Mouse (Mus musculus) cerebellum, adult 9-11 months (tissue): ENCODE measurements around the gene Vangl1.
"Not testable (repeated sequence)": the region's sequence is repeated elsewhere in the genome, so short reads cannot be mapped to it uniquely, and the experiment has no call there.

Source experiments
- DNase-seq: peaks from one replicate; pipeline ENCODE4 v3.0.0; 2022

Gene Vangl1

DNA sequence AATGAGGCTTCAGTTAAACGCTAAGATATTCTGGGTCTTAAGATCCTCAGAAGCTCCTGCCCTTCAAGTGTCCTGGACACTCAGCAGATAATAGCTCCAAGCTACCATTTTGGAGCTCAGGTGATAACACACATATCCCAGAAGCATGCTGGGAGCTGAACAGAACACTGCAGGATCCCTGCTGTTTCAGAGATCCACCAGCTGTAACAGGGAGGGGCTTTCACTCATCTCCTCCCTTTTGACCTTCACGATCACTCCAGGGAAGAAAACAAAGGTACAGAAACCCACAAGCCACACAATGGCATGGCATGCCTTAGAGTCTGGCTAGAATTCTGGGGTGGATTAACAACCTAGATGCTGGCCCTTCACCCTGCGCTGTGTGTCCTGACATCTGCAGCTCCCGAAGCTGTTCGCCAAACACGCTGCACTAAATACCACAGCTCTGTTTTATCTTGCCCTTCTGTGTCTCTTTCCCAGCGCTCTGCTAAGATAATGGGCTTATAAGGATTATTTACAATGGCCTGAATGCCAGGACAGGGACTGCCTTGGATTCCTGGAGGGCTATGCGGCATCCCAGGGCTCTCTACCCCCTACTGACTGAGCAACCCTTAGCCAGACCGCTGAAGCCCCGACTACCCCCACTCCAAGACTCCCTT, 36.8 kb downstream of the Vangl1 start:
- no peak for DNase-seq

DNA sequence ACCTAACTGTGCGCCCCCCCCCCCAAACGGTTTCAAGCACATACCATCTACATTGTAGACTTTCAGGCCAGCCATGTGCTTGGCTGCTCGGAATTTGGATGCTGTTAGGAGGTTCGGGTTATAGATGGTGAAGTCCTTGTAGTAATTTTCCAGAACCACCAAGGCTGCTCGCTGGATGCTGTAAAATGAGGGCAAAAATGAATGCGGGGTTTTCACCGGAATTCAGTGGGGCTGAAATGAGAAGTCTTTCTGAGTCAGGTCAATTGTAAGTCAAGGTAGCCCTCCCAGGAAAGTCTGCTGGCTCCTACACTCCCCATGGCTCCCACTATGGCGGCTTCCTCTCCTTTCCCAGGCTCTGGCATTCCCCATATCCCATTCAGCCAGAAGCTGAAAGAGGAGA, 37.7 kb downstream of the Vangl1 start:
- DNase-seq = no peak

DNA sequence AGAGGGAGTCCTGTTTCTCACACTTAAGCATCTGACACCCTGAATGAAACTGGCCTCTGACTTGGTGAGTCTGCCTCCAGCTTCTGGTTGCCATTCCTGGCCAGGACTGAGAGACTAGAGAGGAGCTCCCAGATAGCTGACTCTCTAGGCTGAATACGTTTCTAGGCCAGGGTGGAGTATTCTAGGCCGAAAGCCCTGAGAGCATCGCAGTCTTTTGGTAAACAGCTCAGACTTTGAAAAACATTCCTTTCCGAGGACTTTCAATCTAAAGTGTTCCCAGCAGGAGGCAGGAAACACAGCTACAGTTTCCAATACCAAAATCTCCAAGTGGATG, 38.2 kb downstream of the Vangl1 start:
- DNase-seq = no peak

DNA sequence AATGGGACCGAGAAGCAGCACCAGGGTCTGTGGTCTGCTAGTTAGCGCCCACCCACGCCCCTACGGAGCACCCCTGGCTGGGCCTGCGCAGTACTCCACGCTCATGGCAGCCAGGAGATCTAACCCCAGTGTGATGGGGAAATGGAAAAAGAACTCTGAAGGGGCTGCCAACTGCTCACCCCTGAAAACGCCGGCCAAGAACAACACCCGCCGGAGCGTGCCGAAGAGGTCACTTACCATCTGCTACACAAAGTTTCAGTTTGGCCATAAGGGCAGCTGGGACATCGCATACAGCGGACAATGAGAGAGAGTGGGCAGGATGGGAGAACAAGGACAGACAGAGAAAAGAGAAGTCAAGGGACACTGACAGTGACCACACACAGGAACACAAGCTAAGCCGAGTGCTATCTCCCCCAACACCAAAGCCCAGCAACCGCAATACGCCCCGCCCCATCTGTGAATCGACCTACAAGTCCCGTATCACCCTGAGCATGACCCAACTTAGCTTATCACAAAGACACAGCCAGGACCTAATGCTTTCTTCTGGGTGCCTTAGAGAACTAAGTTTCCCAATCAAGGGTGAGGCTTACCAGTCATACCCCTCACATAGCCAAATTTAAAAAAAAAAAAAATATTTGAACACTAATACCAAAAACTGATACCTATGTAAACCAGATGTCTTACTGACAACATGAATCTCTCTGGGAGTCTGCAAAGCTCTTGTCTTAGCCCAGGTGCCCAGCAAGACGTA, 38.8 kb downstream of the Vangl1 start:
- no peak for DNase-seq

DNA sequence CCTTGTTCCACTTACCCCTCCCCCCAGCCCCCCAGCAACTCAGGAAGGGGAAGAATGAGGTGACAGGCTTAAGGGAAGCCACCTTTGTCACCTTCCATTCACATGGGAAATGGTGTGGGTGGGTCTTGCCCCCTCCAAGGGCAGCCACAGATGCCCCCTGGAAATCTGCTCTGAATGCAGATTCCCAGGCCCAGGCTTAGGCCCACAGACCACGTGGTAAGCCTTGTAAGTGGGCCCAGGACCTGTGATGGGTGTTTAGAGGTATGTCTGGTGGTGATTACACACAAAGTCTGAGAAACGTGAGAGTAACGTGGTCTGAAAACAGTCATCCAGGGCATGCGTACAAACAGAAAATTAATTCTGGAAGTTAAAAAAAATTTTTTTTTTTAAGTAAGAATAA, 39.6 kb downstream of the Vangl1 start:
- DNase-seq = no peak

DNA sequence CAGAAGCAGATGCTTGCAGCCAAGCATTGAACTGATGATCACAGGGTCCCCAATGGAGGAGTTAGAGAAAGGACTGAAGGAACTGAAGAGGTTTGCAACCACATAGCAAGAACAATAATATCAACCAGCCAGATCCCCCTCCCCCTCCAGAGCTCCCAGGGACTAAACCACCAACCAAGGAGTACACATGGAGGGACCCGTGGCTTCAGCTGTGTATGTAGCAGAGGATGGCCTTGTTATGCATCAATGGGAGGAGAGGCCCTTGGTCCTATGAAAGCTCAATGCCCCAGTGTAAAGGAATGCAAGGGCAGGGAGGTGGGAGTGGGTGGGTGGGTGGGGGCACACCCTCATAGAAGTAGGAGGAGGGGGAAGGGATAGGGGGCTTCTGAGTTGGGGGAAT, 40.6 kb downstream of the Vangl1 start:
- DNase-seq = not testable (repeated sequence)

DNA sequence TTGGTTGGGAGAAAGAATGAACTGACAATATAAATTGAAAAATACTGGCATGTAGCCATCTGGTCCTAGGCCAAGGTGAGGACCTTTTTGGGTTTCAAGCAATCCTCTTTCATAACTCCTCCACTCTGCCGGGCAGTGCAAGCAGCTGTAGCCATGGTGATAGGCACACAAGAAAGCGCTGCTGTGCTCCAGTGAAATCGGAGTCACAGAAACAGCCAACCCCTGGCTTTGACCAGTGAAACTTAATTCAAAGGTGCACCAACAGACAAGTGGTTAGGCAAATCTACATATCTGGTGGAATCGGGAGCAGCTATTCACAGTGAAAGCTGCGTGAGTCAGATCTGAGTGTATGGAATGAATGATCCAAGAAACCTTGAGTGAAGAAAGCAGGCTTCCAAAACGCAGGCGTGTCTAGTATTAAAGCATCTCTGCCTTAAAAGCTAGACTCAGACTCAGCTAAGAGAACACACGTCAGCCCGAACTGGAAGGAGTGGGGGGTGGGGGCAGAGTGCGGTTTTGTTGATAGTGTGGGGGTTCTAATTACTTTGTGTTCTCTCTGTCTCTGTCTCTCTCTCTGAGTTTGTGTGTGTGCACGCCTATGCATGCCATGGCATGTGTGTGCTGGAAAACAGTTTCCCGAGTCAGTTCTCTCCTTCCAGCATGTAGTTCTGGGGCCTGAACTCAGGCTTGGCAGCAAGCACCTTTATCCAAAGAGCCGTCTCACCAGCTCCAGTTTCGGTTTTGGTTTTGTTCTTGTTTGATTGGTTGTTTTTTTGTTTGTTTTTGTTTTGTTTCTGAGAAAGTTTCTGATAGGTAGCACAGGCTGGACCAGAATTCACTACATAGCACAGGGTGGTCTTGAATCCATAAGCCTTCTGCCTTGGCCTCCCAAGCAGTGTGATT, 44.8 kb downstream of the Vangl1 start:
- DNase-seq = no peak

DNA sequence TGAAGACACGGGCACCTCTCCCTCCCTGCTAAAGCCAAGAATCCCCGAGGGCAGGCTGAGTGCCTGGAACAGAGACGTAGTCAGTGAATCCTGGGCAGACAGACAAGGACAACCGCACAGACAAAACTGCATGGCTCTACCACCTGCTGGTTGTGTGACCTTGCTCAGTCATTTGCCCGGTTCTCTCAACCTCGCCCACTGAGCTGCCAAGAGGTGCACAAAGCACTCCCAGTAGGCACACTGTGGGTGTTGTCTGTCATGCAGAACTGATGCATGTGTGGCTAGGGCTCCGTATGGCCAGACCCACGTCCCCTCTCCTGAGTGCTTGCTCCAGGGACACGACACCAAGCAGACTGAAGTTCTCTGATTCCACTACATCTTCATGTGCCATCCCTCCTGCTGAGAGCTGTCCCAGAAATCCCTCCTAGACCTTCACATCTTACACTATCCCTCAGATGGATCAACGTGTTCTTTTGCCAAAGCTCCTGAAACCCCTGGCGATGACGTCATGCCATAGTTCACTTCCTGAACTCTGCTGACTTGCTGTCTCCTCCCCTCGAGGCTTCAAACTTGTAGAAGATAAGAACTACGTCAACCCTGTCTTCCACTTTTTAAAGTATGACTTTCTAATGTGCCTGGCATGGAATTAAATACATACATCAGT, 45.6 kb downstream of the Vangl1 start:
- DNase-seq = no peak

DNA sequence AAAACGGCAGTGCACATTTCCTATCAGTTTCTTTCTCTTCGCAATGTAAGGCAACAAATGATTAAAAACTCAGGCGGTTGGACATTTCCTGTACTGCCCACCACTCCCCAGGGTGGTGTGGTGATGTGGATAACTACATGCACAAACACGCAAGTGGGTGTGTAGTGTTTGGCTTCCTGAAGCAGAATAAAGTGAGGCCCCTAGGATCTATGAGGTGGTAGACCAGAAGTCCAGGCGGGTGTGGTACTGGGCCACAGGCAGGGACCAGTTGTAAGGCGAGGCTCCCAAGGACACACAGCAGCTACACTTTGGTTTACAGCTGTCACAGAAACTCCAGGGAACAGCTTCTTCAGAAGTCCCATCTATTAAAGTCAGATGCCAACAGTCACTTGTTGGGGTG, 46.8 kb downstream of the Vangl1 start:
- DNase-seq = no peak

DNA sequence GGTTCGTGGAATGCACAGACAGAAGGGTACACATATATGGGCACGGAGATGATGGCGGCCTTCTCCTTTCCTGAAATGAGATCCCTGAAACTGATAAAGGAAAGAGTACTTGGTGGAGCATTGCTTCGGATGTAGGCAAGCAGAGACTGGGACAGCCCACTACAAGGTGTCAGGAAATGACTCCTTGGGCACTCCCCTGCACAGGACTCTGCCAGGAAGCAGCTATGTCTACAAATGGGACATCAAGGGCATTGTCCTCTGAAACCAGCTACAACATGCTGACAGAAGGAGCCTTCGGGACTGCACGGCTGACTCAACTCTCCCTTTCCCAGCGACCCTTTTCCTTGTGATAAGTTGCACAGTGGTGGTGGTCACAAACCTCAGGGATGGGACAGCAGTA, 47.8 kb downstream of the Vangl1 start:
- no peak for DNase-seq

DNA sequence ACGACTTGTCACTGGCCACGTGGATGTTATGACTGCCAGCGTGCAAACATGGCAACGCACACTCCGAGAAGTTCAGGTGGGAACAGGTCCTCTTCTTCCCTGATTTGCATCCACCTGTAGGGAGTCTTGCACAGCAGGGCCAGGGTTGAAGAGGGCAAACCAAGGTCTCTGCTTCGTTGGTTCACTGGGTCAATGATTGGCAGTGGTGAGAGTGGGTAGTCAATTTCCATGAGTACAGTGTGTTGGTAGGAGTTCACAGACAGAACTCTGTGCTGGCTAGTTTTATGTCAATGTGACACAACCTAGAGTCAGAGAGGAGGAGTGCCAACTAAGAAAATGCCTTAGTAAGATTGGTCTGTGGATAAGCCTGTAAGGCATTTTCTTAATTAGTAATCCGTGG, 50.4 kb downstream of the Vangl1 start:
- no peak for DNase-seq

DNA sequence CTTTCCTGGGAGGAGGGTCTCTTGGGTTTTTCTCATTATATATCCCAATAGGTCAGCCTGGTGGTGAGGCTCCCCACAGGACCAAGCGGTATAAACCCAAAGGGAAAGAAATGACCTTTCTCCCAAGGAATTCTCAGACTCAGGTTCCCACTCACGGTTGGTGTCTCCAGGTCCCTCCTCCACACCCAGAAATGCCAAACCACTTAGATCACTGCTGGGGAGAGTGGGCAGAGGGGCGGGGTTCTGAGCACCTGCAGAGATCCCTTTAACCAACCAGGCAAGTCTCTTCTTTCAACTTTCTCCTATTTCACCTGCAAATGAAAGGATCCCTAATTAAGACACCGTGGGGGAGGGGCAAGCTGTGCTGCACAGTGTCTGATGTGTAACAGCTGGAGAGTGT, 51.6 kb downstream of the Vangl1 start:
- no peak for DNase-seq

DNA sequence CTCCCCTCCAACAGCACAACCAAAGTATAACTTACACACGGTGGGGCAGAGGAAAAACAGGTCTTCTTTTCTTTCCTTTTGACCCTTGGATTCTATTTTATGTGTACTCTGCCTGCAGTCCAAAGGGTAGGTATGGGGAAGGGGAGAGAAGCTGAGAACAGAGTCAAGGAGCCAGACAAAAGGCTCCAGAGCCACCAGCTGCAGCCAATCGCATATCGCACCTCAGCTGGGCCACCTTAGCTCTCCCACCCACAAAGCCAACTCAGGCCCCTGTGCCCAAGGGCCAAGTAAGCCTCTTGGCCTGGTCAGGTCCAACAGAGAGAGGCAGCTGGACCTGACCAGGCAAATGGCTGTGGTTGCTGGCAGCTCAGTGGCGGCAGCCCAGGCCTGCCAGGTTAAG, 52.0 kb downstream of the Vangl1 start:
- no peak for DNase-seq

DNA sequence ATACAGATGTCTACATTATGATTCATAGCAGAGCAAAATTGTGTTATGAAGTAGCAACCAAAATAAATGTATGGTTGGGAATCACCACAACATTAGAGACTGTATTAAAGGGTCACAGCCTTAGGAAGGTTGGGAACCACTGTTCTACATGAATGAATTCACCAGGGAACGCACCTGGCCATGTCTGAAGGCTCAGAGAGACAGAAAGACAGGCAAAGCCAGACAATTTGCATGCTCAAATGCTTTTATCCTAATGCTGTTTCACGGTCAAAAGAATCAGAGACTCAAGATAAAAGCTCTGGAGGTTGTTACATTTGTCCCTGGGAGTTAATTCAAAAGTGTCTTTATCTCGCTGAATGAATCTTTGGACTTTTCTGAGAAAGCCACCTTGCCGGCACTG, 52.6 kb downstream of the Vangl1 start:
- DNase-seq = no peak

DNA sequence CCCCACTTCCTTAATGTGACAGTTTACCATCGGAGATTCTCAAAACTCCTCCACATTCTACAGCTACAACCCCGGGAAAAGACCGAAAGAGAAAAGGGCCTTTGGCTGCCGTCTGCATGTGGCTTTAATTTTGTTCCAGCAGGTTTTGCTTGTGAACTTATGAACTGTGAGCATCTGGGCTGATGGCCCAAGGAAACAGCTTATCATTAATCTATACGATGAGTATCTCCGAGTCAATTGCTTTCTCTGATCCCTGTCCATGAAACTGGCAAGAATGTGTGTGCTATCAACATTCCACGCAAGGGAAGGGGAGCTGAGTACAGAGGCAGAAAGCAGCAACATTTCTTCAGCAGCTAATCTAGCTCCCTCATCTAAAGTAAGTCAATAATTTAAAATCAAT, 54.6 kb downstream of the Vangl1 start:
- DNase-seq = no peak

DNA sequence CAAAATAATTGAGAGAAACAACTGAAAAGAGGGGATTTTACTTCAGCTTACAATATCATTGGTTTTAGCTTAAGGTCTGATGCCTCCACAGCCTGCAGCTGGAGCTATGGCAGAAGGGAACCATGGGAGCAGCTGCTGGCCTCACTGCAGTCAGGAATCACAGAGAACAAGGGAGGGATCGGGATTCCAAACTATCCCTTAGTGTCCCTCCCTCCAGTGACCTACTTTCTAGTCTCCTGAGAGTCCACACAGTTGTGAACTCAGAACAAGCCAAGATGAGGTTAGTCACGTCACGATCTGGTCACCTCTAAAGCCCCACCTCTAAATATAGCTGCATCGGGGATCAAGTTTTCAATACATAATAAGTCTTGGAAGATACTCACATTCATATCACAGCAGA, 57.3 kb downstream of the Vangl1 start:
- no peak for DNase-seq

DNA sequence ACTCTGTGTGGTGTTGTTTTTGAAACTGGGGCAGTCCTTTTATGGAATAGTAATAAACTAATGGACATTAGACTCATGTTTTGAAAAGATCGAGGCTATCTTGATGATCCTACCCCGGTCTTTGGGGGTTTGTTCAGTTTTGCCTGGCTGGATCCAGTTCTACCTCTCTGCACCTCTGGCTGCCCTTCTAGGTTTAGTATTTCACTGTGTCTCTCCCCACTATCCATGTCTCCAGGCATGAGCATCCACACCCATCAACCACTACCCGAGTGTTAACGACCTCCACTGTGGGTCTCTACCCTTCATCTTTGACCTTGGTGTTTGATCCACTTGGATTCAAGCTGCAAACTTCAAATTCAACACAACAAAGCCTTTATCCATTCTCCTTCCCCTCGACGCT, 58.1 kb downstream of the Vangl1 start:
- no peak for DNase-seq

DNA sequence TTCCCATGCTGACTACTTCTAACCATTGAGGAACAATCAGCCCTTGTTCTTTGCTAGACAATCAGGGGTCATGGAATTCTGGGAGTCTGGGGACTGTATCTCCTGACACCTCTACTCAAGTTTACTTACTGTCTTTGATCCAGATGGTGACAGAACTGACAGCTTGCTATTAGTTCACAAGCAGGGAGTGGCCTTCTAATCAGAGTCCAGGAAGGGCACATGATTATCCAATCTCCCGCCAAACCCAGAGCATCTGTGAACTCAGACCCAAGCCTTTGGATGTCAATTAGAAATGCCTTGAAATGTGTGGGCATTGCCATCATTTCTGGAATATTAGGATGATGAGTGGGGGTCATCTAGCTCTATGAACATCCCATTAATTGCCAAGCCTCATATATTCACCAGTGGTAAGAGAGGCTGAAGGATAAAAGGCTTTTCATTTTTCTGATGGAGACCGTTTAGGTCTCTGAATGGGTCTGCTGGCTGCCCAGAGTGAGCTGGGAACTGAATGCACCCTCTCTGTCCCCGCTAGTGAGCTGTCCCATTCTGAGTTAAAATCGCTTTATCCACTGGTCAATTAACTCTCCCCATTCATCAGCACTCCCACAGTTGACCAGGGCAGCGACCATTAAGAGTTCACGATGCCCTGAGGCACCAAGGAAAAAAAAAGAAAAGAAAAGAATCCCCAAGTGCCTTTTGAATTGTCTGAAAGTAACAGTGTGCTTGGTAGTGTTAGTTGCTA, 58.7 kb downstream of the Vangl1 start:
- no peak for DNase-seq

DNA sequence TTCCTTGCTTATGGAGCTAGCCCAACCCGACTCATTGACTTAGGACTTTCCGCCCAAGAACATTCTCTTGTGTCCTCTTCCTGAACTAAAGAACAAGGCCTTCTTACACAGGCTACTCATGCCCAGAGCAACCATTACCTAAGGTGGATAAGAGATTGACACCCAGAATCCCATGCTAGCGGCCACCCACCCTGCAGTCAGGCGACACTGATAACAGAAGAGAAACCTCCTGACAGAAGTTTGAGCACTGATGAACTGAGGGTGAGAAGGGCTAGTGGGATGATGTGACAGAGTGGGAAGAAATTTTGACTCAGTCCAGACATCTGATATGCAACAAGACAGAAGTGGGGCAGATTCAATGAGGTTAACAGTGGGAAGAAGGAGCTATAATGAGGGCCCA, 60.1 kb downstream of the Vangl1 start:
- DNase-seq = no peak

DNA sequence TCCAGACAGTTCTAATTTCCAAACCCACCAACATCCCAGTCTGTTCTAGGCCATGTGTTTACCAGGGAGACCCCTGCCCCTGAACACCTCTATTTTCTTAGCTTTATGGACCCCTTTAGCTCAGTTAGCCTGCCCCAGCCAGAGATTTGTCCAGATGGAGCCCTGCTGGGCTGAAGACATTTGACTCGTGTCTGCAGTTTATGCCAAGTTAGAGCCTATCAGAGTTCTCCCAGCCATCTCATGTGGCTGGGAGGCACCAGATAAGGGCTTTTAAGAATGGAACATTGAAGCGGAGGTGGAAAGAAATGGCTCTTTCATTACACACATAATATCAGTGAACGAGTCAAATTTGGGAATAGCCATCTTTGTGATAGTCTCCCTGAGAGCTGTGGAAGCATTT, 61.0 kb downstream of the Vangl1 start:
- DNase-seq = no peak

DNA sequence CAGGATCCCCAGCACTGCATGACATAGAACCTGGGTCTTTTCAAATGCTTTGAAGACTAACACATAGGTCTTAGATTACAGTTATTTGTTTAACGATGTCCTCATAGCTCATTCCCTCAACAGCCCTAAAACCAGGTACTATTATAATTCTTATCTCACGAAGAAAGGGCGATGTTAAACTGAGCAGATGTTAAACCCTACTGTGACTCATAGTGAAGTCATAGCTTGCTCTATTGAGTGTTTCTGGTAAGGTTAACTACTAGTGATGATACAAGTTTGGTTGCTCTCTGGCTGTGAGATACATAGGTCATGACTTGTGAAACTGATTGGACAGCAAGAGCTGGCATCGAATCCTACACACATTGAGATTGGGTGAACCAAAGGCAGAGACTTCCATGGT, 61.5 kb downstream of the Vangl1 start:
- no peak for DNase-seq

DNA sequence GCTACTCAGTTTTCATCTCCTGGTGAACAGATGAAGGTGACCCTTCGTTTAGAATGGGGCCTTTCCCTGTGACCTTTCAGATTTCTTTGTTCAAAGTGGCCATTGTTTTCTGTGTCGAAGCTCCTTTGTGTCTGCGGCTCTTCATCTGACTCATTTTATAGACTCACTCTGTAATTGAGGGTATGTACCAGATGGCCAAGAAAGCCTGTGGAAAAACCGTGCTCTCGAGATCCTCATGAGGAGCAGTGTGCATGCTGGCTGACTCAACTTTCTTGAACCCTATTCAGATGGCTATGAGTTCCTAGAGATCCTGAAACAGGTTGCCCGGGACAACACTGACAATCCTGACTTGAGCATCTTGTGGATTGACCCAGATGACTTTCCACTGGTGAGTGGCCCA, 62.6 kb downstream of the Vangl1 start:
- no peak for DNase-seq

DNA sequence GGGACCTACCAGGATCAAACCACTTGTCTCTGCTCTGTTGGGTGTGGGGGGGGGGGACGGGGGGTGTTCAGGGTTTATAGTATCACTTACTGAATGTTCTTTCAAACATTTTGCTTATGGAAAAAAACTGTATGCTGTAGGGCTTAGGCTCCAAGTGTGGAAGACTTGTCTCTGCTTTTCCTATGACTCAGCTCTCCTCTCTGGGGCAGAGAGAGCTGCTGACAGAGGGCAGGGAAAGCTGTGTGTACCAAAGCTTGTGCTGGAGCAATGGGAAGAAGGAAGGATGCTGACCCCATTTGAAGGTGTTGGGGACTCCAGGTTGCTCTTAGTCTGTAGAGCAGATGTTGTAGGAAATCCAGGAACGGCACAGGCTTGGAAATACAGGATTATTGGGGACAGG, 63.0 kb downstream of the Vangl1 start:
- DNase-seq = no peak
